Mouse (Mus musculus) fat pad, adult 2 months (tissue): ENCODE measurements at regions not wholly inside any gene's neighbourhood (a gene's known extent, or its start where the extent isn't known, plus 50 kb on each side); places are given as distances from the start of the nearest gene placed in this dataset.

ENCODE experiments used
- DNase-seq: peaks from one replicate; pipeline ENCODE4 v3.0.0-alpha.2; 2011; ENCODE audit warnings: low read depth, low spot score; ENCODE audit errors: extremely low read depth

GRCm38 (mm10) chr12:107328986-107329385 lies 159.4 kb upstream of the 3110018I06Rik start:
- no peak for DNase-seq

GRCm38 (mm10) chr12:107334366-107334765 lies 154.1 kb upstream of the 3110018I06Rik start:
- no peak for DNase-seq

GRCm38 (mm10) chr12:107335106-107335505 lies 153.3 kb upstream of the 3110018I06Rik start:
- DNase-seq = no peak

- no peak for DNase-seq
Measured at GRCm38 (mm10) chr12:107338758-107339157, 149.7 kb upstream of the 3110018I06Rik start.

- DNase-seq = no peak
Measured at GRCm38 (mm10) chr12:107356211-107356610, 132.2 kb upstream of the 3110018I06Rik start.

GRCm38 (mm10) chr12:107356974-107357373 lies 131.5 kb upstream of the 3110018I06Rik start:
- DNase-seq = no peak

GRCm38 (mm10) chr12:107360511-107360910 lies 127.9 kb upstream of the 3110018I06Rik start:
- no peak for DNase-seq

- no peak for DNase-seq
Measured at GRCm38 (mm10) chr12:107361606-107362005, 126.8 kb upstream of the 3110018I06Rik start.

GRCm38 (mm10) chr12:107362120-107362519 lies 126.3 kb upstream of the 3110018I06Rik start:
- DNase-seq = no peak

- DNase-seq = no peak
Measured at GRCm38 (mm10) chr12:107372254-107372653, 116.2 kb upstream of the 3110018I06Rik start.

GRCm38 (mm10) chr12:107392050-107392795 lies 96.2 kb upstream of the 3110018I06Rik start:
- no peak for DNase-seq

- peak; percentile 11 for DNase-seq
Measured at GRCm38 (mm10) chr12:107394467-107394866, 94.0 kb upstream of the 3110018I06Rik start.

GRCm38 (mm10) chr12:107404821-107405220 lies 83.6 kb upstream of the 3110018I06Rik start:
- DNase-seq = no peak

- DNase-seq = no peak
Measured at GRCm38 (mm10) chr12:107423923-107424322, 64.5 kb upstream of the 3110018I06Rik start.

- no peak for DNase-seq
Measured at GRCm38 (mm10) chr12:107438506-107438905, 49.9 kb upstream of the 3110018I06Rik start.
